Mouse (Mus musculus): ENCODE results near the gene She. TPM values are rescaled to one million over a fixed set of nuclear protein-coding genes. Genes with fewer than 3 reads are reported as not detected.

Gene She
- polyA plus RNA-seq, 1 experiment = 4.2 TPM

DNA sequence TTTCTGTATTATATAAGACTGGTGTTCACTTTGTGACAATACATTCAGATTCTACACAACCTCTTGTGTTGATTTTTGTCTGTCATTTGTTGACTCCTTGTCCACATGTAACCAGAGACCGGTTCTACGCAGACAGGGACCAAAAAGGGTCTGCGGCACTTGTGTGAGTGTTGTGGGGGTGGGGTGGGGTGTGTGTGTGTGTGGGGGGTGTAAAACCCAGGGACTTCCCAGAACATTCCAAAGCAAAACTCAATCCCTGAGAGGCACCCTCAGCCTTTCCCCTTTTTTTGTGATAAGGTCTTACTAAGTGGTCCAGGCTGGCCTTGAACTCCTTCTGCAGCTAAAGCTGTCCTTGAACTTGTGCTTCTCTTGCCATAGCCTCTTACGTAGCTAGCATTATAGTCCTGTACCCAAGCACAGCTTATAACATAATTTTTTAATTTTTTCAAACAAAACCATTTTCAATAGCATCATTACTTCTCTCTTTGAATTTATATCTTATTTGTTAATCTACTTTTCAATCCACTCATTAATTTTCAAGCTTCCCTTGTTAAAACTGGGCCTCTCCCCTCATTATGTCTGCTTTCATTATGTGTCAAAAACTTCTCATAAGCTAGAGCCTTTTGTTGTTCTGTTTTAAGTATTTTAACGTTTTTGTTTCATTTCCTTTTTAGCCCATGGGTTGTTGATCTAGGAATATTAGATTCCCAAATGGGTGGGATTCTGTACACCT lies 30.2 kb upstream of the She start:
- Histone ChIP-seq H3K36me3 (ENCODE audit: control insufficient read depth, insufficient read depth, low read length, poor library complexity, severe bottlenecking) (no peaks in the 10 kb centered on the region), H3K9me3 (replicated peaks; ENCODE audit: control insufficient read depth, insufficient read depth, low read length, poor library complexity, severe bottlenecking) (no peaks in the 10 kb centered on the region), H3K27ac (ENCODE audit: insufficient read depth, low read length) (peak overlapping the region; percentile 97), H3K4me1 (ENCODE audit: control insufficient read depth, insufficient read depth, low read length) (peaks cover 4% of the 10 kb centered on the region), H3K27me3 (ENCODE audit: control insufficient read depth, insufficient read depth, low read length, poor library complexity, severe bottlenecking) (no peaks in the 10 kb centered on the region), H3K9ac (ENCODE audit: low read depth, poor library complexity, severe bottlenecking) (no peak overlapping the region), H3K4me3 (ENCODE audit: low read depth, low read length) (no peak overlapping the region)
- TF ChIP-seq POLR2A (IDR thresholded peaks at IDR 0.05; ENCODE audit: insufficient read depth, low read length) = no peak
- TF ChIP-seq CTCF (IDR thresholded peaks at IDR 0.05; ENCODE audit: low read depth, low read length) = no peak
- peak; percentile 73 for TF ChIP-seq EP300 (IDR thresholded peaks at IDR 0.05; ENCODE audit: insufficient read depth, low read depth, low read length)

- TF ChIP-seq CTCF (IDR thresholded peaks at IDR 0.05; ENCODE audit: low read depth, low read length) (no peak), POLR2A (IDR thresholded peaks at IDR 0.05; ENCODE audit: insufficient read depth, low read length) (no peak), EP300 (IDR thresholded peaks at IDR 0.05; ENCODE audit: insufficient read depth, low read depth, low read length) (no peak)
- no peak overlapping the region for H3K4me3 ChIP-seq (ENCODE audit: low read depth, low read length)
- peaks cover 4% of the 10 kb centered on the region for H3K4me1 ChIP-seq (ENCODE audit: control insufficient read depth, insufficient read depth, low read length)
- peak overlapping the region; percentile 88 for H3K27ac ChIP-seq (ENCODE audit: insufficient read depth, low read length)
- no peak overlapping the region for H3K9ac ChIP-seq (ENCODE audit: low read depth, poor library complexity, severe bottlenecking)
- no peaks in the 10 kb centered on the region for H3K36me3 ChIP-seq (ENCODE audit: control insufficient read depth, insufficient read depth, low read length, poor library complexity, severe bottlenecking)
- H3K27me3 ChIP-seq (ENCODE audit: control insufficient read depth, insufficient read depth, low read length, poor library complexity, severe bottlenecking) = no peaks in the 10 kb centered on the region
- no peaks in the 10 kb centered on the region for H3K9me3 ChIP-seq (replicated peaks; ENCODE audit: control insufficient read depth, insufficient read depth, low read length, poor library complexity, severe bottlenecking)
Measured at GRCm38 (mm10) chr3:89801507-89801847, 29.7 kb upstream of the She start.

GRCm38 (mm10) chr3:89802876-89803275 lies 28.3 kb upstream of the She start:
- Histone ChIP-seq H3K27ac (ENCODE audit: insufficient read depth, low read length) (peak overlapping the region; percentile 88), H3K9ac (ENCODE audit: low read depth, poor library complexity, severe bottlenecking) (peak overlapping the region; percentile 6), H3K4me1 (ENCODE audit: control insufficient read depth, insufficient read depth, low read length) (peaks cover 5% of the 10 kb centered on the region), H3K27me3 (ENCODE audit: control insufficient read depth, insufficient read depth, low read length, poor library complexity, severe bottlenecking) (no peaks in the 10 kb centered on the region), H3K36me3 (ENCODE audit: control insufficient read depth, insufficient read depth, low read length, poor library complexity, severe bottlenecking) (no peaks in the 10 kb centered on the region), H3K9me3 (replicated peaks; ENCODE audit: control insufficient read depth, insufficient read depth, low read length, poor library complexity, severe bottlenecking) (no peaks in the 10 kb centered on the region), H3K4me3 (ENCODE audit: low read depth, low read length) (peak overlapping the region; percentile 21)
- TF ChIP-seq POLR2A (IDR thresholded peaks at IDR 0.05; ENCODE audit: insufficient read depth, low read length) (no peak), CTCF (IDR thresholded peaks at IDR 0.05; ENCODE audit: low read depth, low read length) (no peak), EP300 (IDR thresholded peaks at IDR 0.05; ENCODE audit: insufficient read depth, low read depth, low read length) (no peak)

- TF ChIP-seq CTCF (IDR thresholded peaks at IDR 0.05; ENCODE audit: low read depth, low read length) (no peak), POLR2A (IDR thresholded peaks at IDR 0.05; ENCODE audit: insufficient read depth, low read length) (no peak), EP300 (IDR thresholded peaks at IDR 0.05; ENCODE audit: insufficient read depth, low read depth, low read length) (0 out of 2 replicates have a peak, but pooled peaks have one; percentile 51)
- Histone ChIP-seq H3K27ac (ENCODE audit: insufficient read depth, low read length) (no peak overlapping the region), H3K4me3 (ENCODE audit: low read depth, low read length) (no peak overlapping the region), H3K27me3 (ENCODE audit: control insufficient read depth, insufficient read depth, low read length, poor library complexity, severe bottlenecking) (no peaks in the 10 kb centered on the region), H3K9me3 (replicated peaks; ENCODE audit: control insufficient read depth, insufficient read depth, low read length, poor library complexity, severe bottlenecking) (no peaks in the 10 kb centered on the region), H3K9ac (ENCODE audit: low read depth, poor library complexity, severe bottlenecking) (no peak overlapping the region), H3K36me3 (ENCODE audit: control insufficient read depth, insufficient read depth, low read length, poor library complexity, severe bottlenecking) (no peaks in the 10 kb centered on the region), H3K4me1 (ENCODE audit: control insufficient read depth, insufficient read depth, low read length) (peaks cover 9% of the 10 kb centered on the region)
Measured at GRCm38 (mm10) chr3:89805179-89805578, 26.0 kb upstream of the She start.

- H3K27ac ChIP-seq (ENCODE audit: insufficient read depth, low read length) = no peak overlapping the region; the same call in 1 of the 2 replicates
- H3K9me3 ChIP-seq (replicated peaks; ENCODE audit: control insufficient read depth, insufficient read depth, low read length, poor library complexity, severe bottlenecking) = no peaks in the 10 kb centered on the region
- peaks cover 9% of the 10 kb centered on the region for H3K4me1 ChIP-seq (ENCODE audit: control insufficient read depth, insufficient read depth, low read length)
- H3K9ac ChIP-seq (ENCODE audit: low read depth, poor library complexity, severe bottlenecking) = no peak overlapping the region
- TF ChIP-seq EP300 (IDR thresholded peaks at IDR 0.05; ENCODE audit: insufficient read depth, low read depth, low read length) = no peak
- TF ChIP-seq CTCF (IDR thresholded peaks at IDR 0.05; ENCODE audit: low read depth, low read length) = peak; percentile 39
- no peak for TF ChIP-seq POLR2A (IDR thresholded peaks at IDR 0.05; ENCODE audit: insufficient read depth, low read length)
- no peaks in the 10 kb centered on the region for H3K36me3 ChIP-seq (ENCODE audit: control insufficient read depth, insufficient read depth, low read length, poor library complexity, severe bottlenecking)
- no peaks in the 10 kb centered on the region for H3K27me3 ChIP-seq (ENCODE audit: control insufficient read depth, insufficient read depth, low read length, poor library complexity, severe bottlenecking)
- H3K4me3 ChIP-seq (ENCODE audit: low read depth, low read length) = no peak overlapping the region
Measured at GRCm38 (mm10) chr3:89806751-89807150, 24.4 kb upstream of the She start.

- no peak overlapping the region for H3K9ac ChIP-seq (ENCODE audit: low read depth, poor library complexity, severe bottlenecking)
- H3K4me1 ChIP-seq (ENCODE audit: control insufficient read depth, insufficient read depth, low read length) = peaks cover 6% of the 10 kb centered on the region
- no peaks in the 10 kb centered on the region for H3K27me3 ChIP-seq (ENCODE audit: control insufficient read depth, insufficient read depth, low read length, poor library complexity, severe bottlenecking)
- H3K36me3 ChIP-seq (ENCODE audit: control insufficient read depth, insufficient read depth, low read length, poor library complexity, severe bottlenecking) = no peaks in the 10 kb centered on the region
- TF ChIP-seq EP300 (IDR thresholded peaks at IDR 0.05; ENCODE audit: insufficient read depth, low read depth, low read length) = no peak
- no peak for TF ChIP-seq POLR2A (IDR thresholded peaks at IDR 0.05; ENCODE audit: insufficient read depth, low read length)
- no peak for TF ChIP-seq CTCF (IDR thresholded peaks at IDR 0.05; ENCODE audit: low read depth, low read length)
- H3K27ac ChIP-seq (ENCODE audit: insufficient read depth, low read length) = no peak overlapping the region; the same call in 1 of the 2 replicates
- no peaks in the 10 kb centered on the region for H3K9me3 ChIP-seq (replicated peaks; ENCODE audit: control insufficient read depth, insufficient read depth, low read length, poor library complexity, severe bottlenecking)
- no peak overlapping the region for H3K4me3 ChIP-seq (ENCODE audit: low read depth, low read length)
Measured at GRCm38 (mm10) chr3:89807171-89807570, 24.0 kb upstream of the She start.
